Mouse (Mus musculus): ENCODE results near the gene Snx1.

DNA sequence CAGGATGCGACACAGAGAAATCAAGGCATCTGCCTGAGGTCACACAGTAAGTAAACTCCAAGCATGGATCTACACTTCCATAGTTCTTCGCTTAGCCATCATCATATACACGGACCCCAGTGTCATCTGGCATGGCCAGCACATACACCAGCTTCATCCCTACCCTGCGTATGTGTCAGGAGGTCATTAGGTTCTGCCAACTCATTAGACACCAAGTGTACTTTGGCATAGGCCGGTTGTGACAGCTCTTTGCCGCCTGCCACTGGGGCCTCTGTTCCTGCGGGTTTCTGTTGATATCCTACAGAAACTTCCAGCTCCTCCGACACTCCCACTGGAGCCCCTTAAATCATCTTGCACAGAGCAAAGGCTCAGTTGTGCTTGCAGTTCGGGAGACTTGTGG, 27.6 kb upstream of the Snx1 start:
- TF ChIP-seq CTCF (IDR thresholded peaks at IDR 0.05; ENCODE audit: insufficient read depth, low read length) = no peak
- no peak for TF ChIP-seq POLR2A (IDR thresholded peaks at IDR 0.05; ENCODE audit: borderline replicate concordance, extremely low read depth, low read depth, low read length)

Measured in lung, adult 2 months (tissue).